In genomic region chr17:57099629-57100325, GRCm38 (mm10) we compare ENCODE assay signal across 10 mouse cellular contexts. TPM values are rescaled to one million over a fixed set of nuclear protein-coding genes. Genes with fewer than 3 reads are reported as not detected.
DNase-seq lines count a peak whose midpoint lies in the region; ATAC-seq and TF ChIP-seq lines count a peak whose summit lies in the region.
"Had no signal": no experiment of that assay in that cellular context is flagged by ENCODE, and none has a peak within 500 bp of the region (broad histone marks: within the 10 kb centered on the region; RNA-seq: fewer than 3 reads in every experiment).

No protein-coding gene starts in this region.

- no peak overlapping the region; the same call in 1 of the 2 replicates for H3K9ac ChIP-seq in heart, embryonic 13.5 days
- H3K9ac ChIP-seq in heart, adult 2 months (ENCODE audit: low read depth, low read length): no peak overlapping the region
- no peak overlapping the region for H3K9ac ChIP-seq in embryonic facial prominence, embryonic 11.5 days (replicated peaks; ENCODE audit: low read length)
- H3K9ac ChIP-seq: limb, embryonic 15.5 days had no signal

- no peak for ATAC-seq in heart, embryonic 13.5 days (ENCODE audit: extremely low read depth, insufficient number of reproducible peaks, low FRiP score, low TSS enrichment)
- no peak for ATAC-seq in embryonic facial prominence, embryonic 11.5 days (replicated peaks; ENCODE audit: insufficient number of reproducible peaks, low FRiP score, low TSS enrichment, low read depth)

- H3K27me3 ChIP-seq in heart, embryonic 13.5 days (replicated peaks): peaks cover 8% of the 10 kb centered on the region
- H3K27me3 ChIP-seq in heart, adult 2 months (ENCODE audit: control insufficient read depth, insufficient read depth, low read length): no peaks in the 10 kb centered on the region
- no peaks in the 10 kb centered on the region for H3K27me3 ChIP-seq in embryonic facial prominence, embryonic 11.5 days (ENCODE audit: control insufficient read depth, insufficient read depth, low read length)
- H3K27me3 ChIP-seq: limb, embryonic 15.5 days had no signal

- intact Hi-C loops in heart, adult 2 months (cut with DNase I): no loop called here

- no peak for TF ChIP-seq CTCF in heart, adult 2 months (IDR thresholded peaks at IDR 0.05)
- no peak for TF ChIP-seq CTCF in layer of hippocampus, adult 2 months (conservative IDR thresholded peaks at IDR 0.05)

- no peak for TF ChIP-seq EP300 in heart, adult 2 months (IDR thresholded peaks at IDR 0.05; ENCODE audit: insufficient read depth, low read depth, low read length)

- H3K9me3 ChIP-seq in heart, embryonic 13.5 days: no peaks in the 10 kb centered on the region
- no peaks in the 10 kb centered on the region for H3K9me3 ChIP-seq in embryonic facial prominence, embryonic 11.5 days (replicated peaks; ENCODE audit: control insufficient read depth, low read length)
- H3K9me3 ChIP-seq: limb, embryonic 15.5 days had no signal

- H3K27ac ChIP-seq in heart, embryonic 13.5 days (replicated peaks): no peak overlapping the region
- no peak overlapping the region for H3K27ac ChIP-seq in heart, adult 2 months
- H3K27ac ChIP-seq in embryonic facial prominence, embryonic 11.5 days (replicated peaks; ENCODE audit: low read depth, low read length): no peak overlapping the region
- H3K27ac ChIP-seq in layer of hippocampus, adult 2 months: no peak overlapping the region
- H3K27ac ChIP-seq: limb, embryonic 15.5 days had no signal

- no peaks in the 10 kb centered on the region for H3K79me2 ChIP-seq in heart, adult 2 months (replicated peaks; ENCODE audit: control insufficient read depth, insufficient read depth, low read length)

- WGBS in heart, embryonic 13.5 days: 5% methylated on average over 10 of the region's 10 CpGs
- 9% methylated on average over 10 of the region's 10 CpGs for WGBS in heart, adult 2 months
- 4% methylated on average over 10 of the region's 10 CpGs for WGBS in embryonic facial prominence, embryonic 11.5 days

- H3K36me3 ChIP-seq in heart, embryonic 13.5 days: no peaks in the 10 kb centered on the region
- H3K36me3 ChIP-seq in heart, adult 2 months (ENCODE audit: control insufficient read depth, insufficient read depth, low read length): no peaks in the 10 kb centered on the region
- H3K36me3 ChIP-seq in embryonic facial prominence, embryonic 11.5 days (replicated peaks; ENCODE audit: control insufficient read depth, insufficient read depth, low read depth, low read length): no peaks in the 10 kb centered on the region
- H3K36me3 ChIP-seq: limb, embryonic 15.5 days had no signal

- H3K4me1 ChIP-seq in heart, embryonic 13.5 days: peaks cover 13% of the 10 kb centered on the region
- H3K4me1 ChIP-seq in heart, adult 2 months (ENCODE audit: control insufficient read depth, insufficient read depth, low read length): no peaks in the 10 kb centered on the region
- no peaks in the 10 kb centered on the region for H3K4me1 ChIP-seq in embryonic facial prominence, embryonic 11.5 days (ENCODE audit: control insufficient read depth, insufficient read depth, low read length)

- TF ChIP-seq POLR2A in heart, adult 2 months (IDR thresholded peaks at IDR 0.05; ENCODE audit: insufficient read depth, low read depth, low read length): no peak

- no peak for DNase-seq in heart, adult 2 months
- peak; percentile 56 for DNase-seq in thymus, postnatal 0 days (ENCODE audit: low spot score)
- no peak for DNase-seq in thymus, postnatal 25 days
- DNase-seq in embryonic facial prominence, embryonic 11.5 days (ENCODE audit: low spot score): peak; percentile 44
- no peak for DNase-seq in neural tube, embryonic 10.5 days (ENCODE audit: extremely low spot score, low spot score)
- no peak for DNase-seq in layer of hippocampus, adult 2 months (ENCODE audit: low spot score in 2 of 2)
- DNase-seq in layer of hippocampus, postnatal 14 days (ENCODE audit: low spot score in 2 of 2): no peak
- DNase-seq: kidney, postnatal 10 days had no signal

- H3K4me2 ChIP-seq in heart, embryonic 13.5 days: peak overlapping the region; percentile 5; the same call in 1 of the 2 replicates
- H3K4me2 ChIP-seq in embryonic facial prominence, embryonic 11.5 days (ENCODE audit: low read depth, low read length): no peak overlapping the region
- H3K4me2 ChIP-seq: limb, embryonic 15.5 days had no signal

- H3K4me3 ChIP-seq in heart, embryonic 13.5 days: no peak overlapping the region
- no peak overlapping the region for H3K4me3 ChIP-seq in heart, adult 2 months
- no peak overlapping the region for H3K4me3 ChIP-seq in embryonic facial prominence, embryonic 11.5 days (ENCODE audit: low read depth, low read length)
- H3K4me3 ChIP-seq in layer of hippocampus, adult 2 months: no peak overlapping the region
- H3K4me3 ChIP-seq: limb, embryonic 15.5 days had no signal

RNA-seq across cellular contexts. Expression of gene Tnfsf9, which starts 5.3 kb away (rescaled TPM):
- 3.2 and 4.7 TPM in 2 replicates for polyA plus RNA-seq in heart, embryonic 13.5 days (2015; fragmentation: Nextera tagmentation; extraction: Ambion mirVana)
- total RNA-seq in heart, adult 2 months (2021): under 1 TPM; 0.26 to 0.80 TPM
- polyA plus RNA-seq in heart, adult 2 months (2012; rRNA removed): 0.67 and 1.2 TPM in 2 replicates
- 2.7 and 3.0 TPM in 2 replicates for polyA plus RNA-seq in thymus, postnatal 0 days (2015; fragmentation: Nextera tagmentation; extraction: Ambion mirVana)
- 5.2 and 5.6 TPM in 2 replicates for polyA plus RNA-seq in embryonic facial prominence, embryonic 11.5 days (2014; fragmentation: Nextera tagmentation; extraction: Ambion mirVana)
- total RNA-seq in layer of hippocampus, adult 2 months (2021): under 1 TPM; 0.37 to 0.38 TPM
- total RNA-seq in layer of hippocampus, postnatal 14 days (2021): under 1 TPM; 0.50 to 0.60 TPM

RNA-seq across cellular contexts. Expression of gene Tubb4a, which starts 12.2 kb away (rescaled TPM):
- polyA plus RNA-seq in heart, embryonic 13.5 days (2015; fragmentation: Nextera tagmentation; extraction: Ambion mirVana): 7.9 and 9.7 TPM in 2 replicates
- 1 to 10 TPM; 1.5 to 2.7 TPM for total RNA-seq in heart, adult 2 months (2021)
- polyA plus RNA-seq in heart, adult 2 months (2012; rRNA removed): 4.0 and 6.1 TPM in 2 replicates
- 1.0 and 1.2 TPM in 2 replicates for polyA plus RNA-seq in thymus, postnatal 0 days (2015; fragmentation: Nextera tagmentation; extraction: Ambion mirVana)
- polyA plus RNA-seq in embryonic facial prominence, embryonic 11.5 days (2014; fragmentation: Nextera tagmentation; extraction: Ambion mirVana): 39.9 and 51.6 TPM in 2 replicates
- 100 to 1,000 TPM; 558 TPM for total RNA-seq in layer of hippocampus, adult 2 months (2021)
- total RNA-seq in layer of hippocampus, postnatal 14 days (2021): 100 to 1,000 TPM; 714 to 754 TPM

RNA-seq across cellular contexts. Expression of gene Dennd1c, which starts 21.5 kb away (rescaled TPM):
- 1.0 and 1.7 TPM in 2 replicates for polyA plus RNA-seq in heart, embryonic 13.5 days (2015; fragmentation: Nextera tagmentation; extraction: Ambion mirVana)
- total RNA-seq in heart, adult 2 months (2021): 1 to 10 TPM; 1.1 to 2.0 TPM
- 5.1 and 6.0 TPM in 2 replicates for polyA plus RNA-seq in heart, adult 2 months (2012; rRNA removed)
- polyA plus RNA-seq in thymus, postnatal 0 days (2015; fragmentation: Nextera tagmentation; extraction: Ambion mirVana): 49.8 and 65.1 TPM in 2 replicates
- polyA plus RNA-seq in embryonic facial prominence, embryonic 11.5 days (2014; fragmentation: Nextera tagmentation; extraction: Ambion mirVana): 1.5 and 1.6 TPM in 2 replicates
- 1 to 10 TPM; 1.4 to 2.0 TPM for total RNA-seq in layer of hippocampus, adult 2 months (2021)
- total RNA-seq in layer of hippocampus, postnatal 14 days (2021): 1 to 10 TPM; 1.4 to 2.9 TPM

RNA-seq across cellular contexts. Expression of gene Slc25a23, which starts 40.1 kb away (rescaled TPM):
- polyA plus RNA-seq in heart, embryonic 13.5 days (2015; fragmentation: Nextera tagmentation; extraction: Ambion mirVana): 13.2 and 14.0 TPM in 2 replicates
- 10 to 100 TPM; 63.5 to 70.9 TPM for total RNA-seq in heart, adult 2 months (2021)
- 67.5 and 72.4 TPM in 2 replicates for polyA plus RNA-seq in heart, adult 2 months (2012; rRNA removed)
- 8.3 and 8.8 TPM in 2 replicates for polyA plus RNA-seq in thymus, postnatal 0 days (2015; fragmentation: Nextera tagmentation; extraction: Ambion mirVana)
- 7.1 and 7.3 TPM in 2 replicates for polyA plus RNA-seq in embryonic facial prominence, embryonic 11.5 days (2014; fragmentation: Nextera tagmentation; extraction: Ambion mirVana)
- total RNA-seq in layer of hippocampus, adult 2 months (2021): 100 to 1,000 TPM; 373 to 393 TPM
- total RNA-seq in layer of hippocampus, postnatal 14 days (2021): 100 to 1,000 TPM; 338 to 358 TPM

RNA-seq across cellular contexts. Expression of gene Crb3, which starts 40.9 kb away (rescaled TPM):
- 2.3 and 2.5 TPM in 2 replicates for polyA plus RNA-seq in heart, embryonic 13.5 days (2015; fragmentation: Nextera tagmentation; extraction: Ambion mirVana)
- total RNA-seq in heart, adult 2 months (2021): not detected
- 0.26 and 1.2 TPM in 2 replicates for polyA plus RNA-seq in heart, adult 2 months (2012; rRNA removed)
- polyA plus RNA-seq in thymus, postnatal 0 days (2015; fragmentation: Nextera tagmentation; extraction: Ambion mirVana): 1.6 and 2.7 TPM in 2 replicates
- 5.1 and 5.3 TPM in 2 replicates for polyA plus RNA-seq in embryonic facial prominence, embryonic 11.5 days (2014; fragmentation: Nextera tagmentation; extraction: Ambion mirVana)
- total RNA-seq in layer of hippocampus, adult 2 months (2021): under 1 TPM in 1 of 2 experiments, not detected in 1; 0.64 TPM
- 1 to 10 TPM in 1 of 2 experiments, under 1 TPM in 1; 0.79 to 1.6 TPM for total RNA-seq in layer of hippocampus, postnatal 14 days (2021)

Comparison
In these comparisons a context has a peak if more than half of its experiments do, and no peak if none do; other contexts are left out.
1. DNase-seq: peak in thymus, postnatal 0 days (single experiment) and embryonic facial prominence, embryonic 11.5 days (single experiment); none in heart, adult 2 months (0 of 2), thymus, postnatal 25 days (single experiment), neural tube, embryonic 10.5 days (single experiment), layer of hippocampus, adult 2 months (0 of 2) and layer of hippocampus, postnatal 14 days (0 of 2).